Mouse (Mus musculus): ENCODE data around the gene Flot1.

DNA sequence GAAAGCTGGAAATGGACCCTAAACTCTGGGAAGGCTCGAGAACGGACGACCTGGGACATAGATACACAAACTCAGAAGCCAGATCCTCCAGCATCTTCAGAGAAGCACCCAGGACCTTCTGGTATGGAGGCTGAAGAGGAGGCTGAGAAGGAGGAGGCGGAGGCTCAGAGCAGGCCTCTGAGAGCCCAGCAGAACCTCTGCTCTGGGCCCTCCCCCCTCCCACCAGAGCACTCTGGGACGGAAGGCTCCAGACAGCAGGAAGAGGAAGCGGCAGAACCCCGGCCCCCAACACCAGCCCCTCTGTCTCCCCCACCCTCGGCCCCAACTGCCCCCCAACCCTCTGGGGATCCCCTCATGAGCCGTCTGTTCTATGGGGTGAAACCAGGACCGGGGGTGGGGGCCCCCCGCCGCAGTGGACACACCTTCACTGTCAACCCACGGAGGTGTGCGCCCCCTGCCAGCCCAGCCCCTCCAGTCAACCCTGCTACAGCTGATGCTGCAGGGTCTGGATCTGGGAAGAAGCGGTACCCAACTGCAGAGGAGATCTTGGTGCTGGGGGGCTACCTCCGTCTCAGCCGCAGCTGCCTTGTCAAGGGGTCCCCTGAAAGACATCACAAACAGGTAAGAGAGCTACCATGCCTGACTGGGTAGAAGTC, 45.3 kb downstream of the Flot1 start:
- 0 out of 4 replicates have a peak, but pooled peaks of 1 of the 2 experiments have one; percentile 22 for TF ChIP-seq POLR2A (IDR thresholded peaks at IDR 0.05; ENCODE audit: control insufficient read depth in 1 of 2, insufficient read depth in 1 of 2, low read depth in 1 of 2, low read length in 2 of 2, poor library complexity in 1 of 2)
- TF ChIP-seq GABPA (IDR thresholded peaks at IDR 0.05; ENCODE audit: low read depth, low read length): no peak
- TF ChIP-seq CTCF (IDR thresholded peaks at IDR 0.05 in 2 of 3, conservative IDR thresholded peaks at IDR 0.05 in 1 of 3; ENCODE audit: control insufficient read depth in 1 of 3, insufficient read depth in 1 of 3, low read depth in 2 of 3, low read length in 3 of 3, poor library complexity in 1 of 3, severe bottlenecking in 1 of 3): 0 out of 6 replicates have a peak, but pooled peaks of 1 of the 3 experiments have one; percentile 3
- no peak for TF ChIP-seq JUND (IDR thresholded peaks at IDR 0.05; ENCODE audit: low read depth, low read length)
- no peak for TF ChIP-seq MAZ (IDR thresholded peaks at IDR 0.05; ENCODE audit: low read depth, low read length)
- TF ChIP-seq CHD2 (IDR thresholded peaks at IDR 0.05; ENCODE audit: low read length): no peak
- TF ChIP-seq POLR2AphosphoS2 (IDR thresholded peaks at IDR 0.05; ENCODE audit: low read length): no peak
- no peak for TF ChIP-seq MYC (IDR thresholded peaks at IDR 0.05; ENCODE audit: low read depth, low read length)
- TF ChIP-seq EP300 (IDR thresholded peaks at IDR 0.05; ENCODE audit: low read depth in 1 of 2, low read length in 2 of 2): no peak
- TF ChIP-seq CHD1 (IDR thresholded peaks at IDR 0.05; ENCODE audit: low read depth, low read length): no peak
- no peak for TF ChIP-seq GATA1 (IDR thresholded peaks at IDR 0.05; ENCODE audit: low read depth, low read length)
- TF ChIP-seq ZNF384 (IDR thresholded peaks at IDR 0.05; ENCODE audit: low read depth, low read length): no peak
- no peak for TF ChIP-seq BHLHE40 (IDR thresholded peaks at IDR 0.05; ENCODE audit: borderline replicate concordance, low read depth, low read length)
- TF ChIP-seq USF1 (IDR thresholded peaks at IDR 0.05; ENCODE audit: low read depth, low read length): no peak
